Mouse (Mus musculus) left cerebral cortex, adult 18-20 months (tissue): ENCODE data around the gene Xpo6. TPM values are rescaled to one million over a fixed set of nuclear protein-coding genes. Genes with fewer than 3 reads are reported as not detected.
A peak's percentile ranks its signal among the peaks of the same experiment; 100 is the strongest.

Experiments used
- DNase-seq, 2 experiments: peaks; one replicate each; pipeline ENCODE4 v3.0.0; 2021 to 2022; ENCODE audit warnings: low spot score in 2 of 2, mixed read lengths in 1 of 2
- total RNA-seq, 2 experiments: library from RNA; stranded (reverse); gene quantifications; 2 replicates each; pipeline ENCODE4 v1.2.3; 2021

Gene Xpo6
- total RNA-seq, 2 experiments from 2014 or later, result 94.3 to 95.0 TPM

- DNase-seq, result peak; percentile 35 to 66
Measured at GRCm38 (mm10) chr7:126082286-126082741, 118.0 kb downstream of the Xpo6 start, which contains the start of gene Gsg1l. TSS of gene Gsg1l (minus strand) at chr7:126082411.

GRCm38 (mm10) chr7:126081727-126082285 lies 118.5 kb downstream of the Xpo6 start:
- DNase-seq, result peak in 1 of 2 experiments; percentile 17

- peak; percentile 45 to 46 for DNase-seq
Measured at GRCm38 (mm10) chr7:126080949-126081654, 119.2 kb downstream of the Xpo6 start.

DNA sequence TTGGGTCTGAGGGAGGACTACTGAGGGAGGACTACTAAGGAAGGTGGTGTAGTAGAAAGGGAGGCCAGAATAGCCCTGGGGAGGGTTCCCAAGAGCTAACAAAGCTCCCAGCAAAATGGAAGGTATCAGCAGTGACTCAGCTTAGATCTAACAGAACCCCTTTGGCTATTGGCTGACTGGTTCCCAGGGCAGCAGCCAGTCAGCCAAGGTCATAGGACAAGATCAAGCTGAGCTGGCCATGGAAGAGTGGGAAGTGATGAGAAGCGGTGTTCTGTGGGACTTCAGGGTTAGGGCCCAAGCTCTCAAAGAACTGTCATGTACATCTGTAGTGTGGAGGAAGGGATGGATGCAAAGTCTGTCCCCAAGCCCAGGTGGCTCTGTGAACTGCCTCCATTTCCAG lies 123.4 kb downstream of the Xpo6 start:
- no peak for DNase-seq

- DNase-seq, result no peak
Measured at GRCm38 (mm10) chr7:126075058-126075457, 125.2 kb downstream of the Xpo6 start.

GRCm38 (mm10) chr7:126070321-126070720 lies 130.0 kb downstream of the Xpo6 start:
- no peak for DNase-seq

DNA sequence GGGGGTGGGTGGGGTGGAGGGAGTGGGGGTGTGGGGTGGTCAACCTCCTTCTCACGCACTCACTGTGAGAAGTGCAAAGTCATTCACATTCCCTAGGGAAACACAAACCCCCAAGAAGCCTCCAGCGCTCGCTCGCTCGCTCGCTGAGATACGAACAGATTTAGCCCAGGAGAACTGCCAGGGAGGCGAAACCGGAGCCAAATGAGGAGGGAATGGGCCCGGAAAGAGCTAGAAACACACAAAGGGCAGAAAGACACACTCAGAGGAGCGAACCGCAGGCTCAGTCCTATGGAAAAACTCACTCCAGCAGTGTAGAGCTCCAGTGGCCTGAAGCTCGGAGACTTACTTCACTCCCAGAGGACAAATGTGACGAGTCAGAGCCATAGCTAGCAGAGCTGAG lies 133.5 kb downstream of the Xpo6 start:
- DNase-seq, result peak; percentile 42 to 68

DNA sequence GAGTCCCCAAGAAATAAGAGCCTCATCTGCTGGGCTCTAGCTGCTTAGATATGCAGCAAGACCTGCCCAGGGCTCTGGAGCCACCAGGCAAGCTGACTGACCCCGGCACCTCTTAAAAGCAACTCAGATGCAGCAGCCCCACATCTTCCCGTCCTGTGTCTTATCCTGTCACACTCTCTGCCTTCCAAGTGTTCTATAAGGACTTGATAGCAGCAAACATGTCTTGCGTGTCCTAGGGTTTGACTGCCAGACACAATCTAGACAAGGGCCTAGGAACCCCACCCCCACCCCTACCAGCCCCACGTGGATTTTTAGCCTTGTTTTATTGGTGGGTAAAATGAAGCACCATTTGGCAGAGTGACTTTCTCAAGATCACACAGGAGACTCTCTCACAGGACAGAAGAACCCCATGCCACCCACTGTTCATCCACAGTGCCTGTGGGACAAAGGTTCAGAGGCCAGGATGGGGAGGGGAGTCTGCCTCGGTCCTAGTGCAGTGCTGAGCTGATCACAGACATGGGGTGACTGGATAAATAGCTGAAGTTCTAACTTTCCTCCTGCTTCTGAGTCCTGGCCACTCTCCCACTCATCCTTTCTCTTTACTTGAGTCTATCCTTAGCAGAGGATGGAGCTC lies 134.9 kb downstream of the Xpo6 start:
- no peak for DNase-seq

DNA sequence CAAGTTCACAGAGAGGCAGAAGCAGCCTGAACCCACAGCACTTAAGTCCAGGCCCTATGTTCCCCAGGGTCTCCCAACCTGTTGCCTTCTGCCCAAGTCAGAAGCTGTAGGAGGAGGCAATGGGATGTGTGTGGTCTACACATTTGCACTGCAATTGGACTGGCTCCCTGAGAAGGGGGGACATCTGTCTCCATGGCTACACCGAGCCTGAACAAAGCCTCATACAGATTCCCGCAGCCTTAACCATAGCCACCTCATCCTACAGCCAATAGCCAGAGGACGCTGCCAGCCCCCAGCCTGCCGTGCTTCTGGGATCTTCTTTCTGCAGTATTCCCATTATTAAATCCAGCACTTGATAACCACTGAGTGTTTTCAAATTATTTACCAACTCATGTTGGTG lies 138.1 kb downstream of the Xpo6 start:
- DNase-seq, result no peak

- DNase-seq, result no peak
Measured at GRCm38 (mm10) chr7:126058918-126059317, 141.4 kb downstream of the Xpo6 start.

DNA sequence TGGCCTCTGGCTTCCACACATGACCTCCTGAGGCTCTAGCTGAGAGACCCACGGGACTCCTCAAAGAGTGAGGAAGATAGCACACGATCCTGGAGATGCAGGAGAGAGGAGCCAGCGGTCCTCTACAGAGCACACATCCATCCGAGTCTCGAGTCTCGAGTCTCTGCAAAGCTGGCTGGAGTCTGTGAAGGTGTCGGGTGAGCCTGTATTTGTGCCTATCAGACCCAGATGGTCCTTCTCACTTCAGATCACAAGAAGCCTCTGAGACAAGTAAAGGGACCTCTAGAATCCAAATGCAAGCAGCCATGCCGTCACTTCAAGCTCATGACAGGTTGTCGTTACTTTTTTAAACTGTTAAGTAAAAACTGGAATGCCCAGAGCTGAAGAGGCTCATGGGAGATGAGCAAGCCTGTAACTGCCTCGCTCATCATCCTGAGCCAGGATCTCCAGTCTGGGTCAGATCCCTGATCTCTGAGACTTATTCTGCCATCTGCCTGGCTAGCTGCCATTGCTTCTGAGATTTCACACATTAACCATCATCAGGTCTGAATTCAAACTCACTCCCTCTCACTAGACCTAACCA lies 142.9 kb downstream of the Xpo6 start:
- DNase-seq, result no peak

DNA sequence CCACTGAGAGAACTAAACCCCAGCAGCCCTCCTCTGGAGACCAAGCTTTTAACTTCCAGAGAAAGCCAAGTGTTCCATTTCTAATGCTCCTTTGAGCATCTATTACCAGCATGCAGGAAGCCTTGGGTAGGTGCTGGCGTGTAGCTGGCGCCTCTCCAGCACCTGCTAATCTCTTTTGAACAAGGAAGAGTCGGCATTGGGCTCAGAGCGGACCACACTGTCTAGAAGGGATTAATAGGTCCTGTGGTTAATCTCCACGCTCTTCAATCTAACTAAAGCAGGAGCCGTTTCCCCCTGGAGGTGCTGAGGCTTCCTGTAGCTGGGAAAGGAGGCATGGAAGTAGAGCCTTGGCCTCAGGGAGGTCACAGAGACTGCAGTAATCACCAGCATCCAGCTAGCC lies 145.7 kb downstream of the Xpo6 start:
- no peak for DNase-seq

GRCm38 (mm10) chr7:126053618-126054017 lies 146.7 kb downstream of the Xpo6 start:
- DNase-seq, result no peak

DNA sequence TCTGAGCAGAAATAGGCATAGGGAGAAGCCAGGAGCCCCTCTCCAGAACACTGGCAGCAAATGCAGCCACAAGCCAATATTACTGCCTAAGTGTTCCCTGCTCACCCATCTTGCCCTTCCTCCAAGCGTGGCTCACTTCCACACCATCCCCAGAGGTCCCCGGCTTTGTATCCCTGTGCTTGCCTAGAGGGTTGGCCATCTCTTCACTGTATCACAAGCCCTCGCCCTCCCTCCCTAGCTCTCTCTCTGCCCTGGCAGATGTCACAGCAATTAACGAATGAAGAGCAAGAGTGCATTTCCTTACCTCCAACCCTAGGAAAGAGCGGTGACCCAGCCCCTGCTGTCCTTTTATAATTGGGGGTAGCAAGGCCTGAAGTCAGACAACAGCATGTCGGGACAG lies 148.4 kb downstream of the Xpo6 start:
- no peak for DNase-seq

Other genes with a start within 250 kb of the Xpo6 start
- gene Gsg1l, start 118.1 kb downstream of the Xpo6 start, total RNA-seq, result 10 to 100 TPM; 65.7 to 75.3 TPM
- gene Sbk1, start 72.1 kb upstream of the Xpo6 start, total RNA-seq, result 10 to 100 TPM; 77.0 to 77.5 TPM
- gene Lat, start 169.1 kb upstream of the Xpo6 start, total RNA-seq, result 1 to 10 TPM; 1.5 to 1.7 TPM
- gene Spns1, start 176.9 kb upstream of the Xpo6 start, total RNA-seq, result 10 to 100 TPM; 84.7 to 85.3 TPM
- 1 to 10 TPM; 4.5 to 5.8 TPM for gene Nfatc2ip, start 196.2 kb upstream of the Xpo6 start, total RNA-seq
- not detected for gene Cd19, start 214.4 kb upstream of the Xpo6 start, total RNA-seq
- 10 to 100 TPM; 14.0 to 14.6 TPM for gene Rabep2, start 228.3 kb upstream of the Xpo6 start, total RNA-seq